Mouse (Mus musculus) cerebellum, adult 2 months (tissue): ENCODE results near the gene Nol9.

Source experiments
- CTCF ChIP-seq: fragments of 200-500 bp; IDR thresholded peaks from 2 replicates; pipeline ENCODE4 v1.5.1; 2011; ENCODE audit warnings: low read depth, mild to moderate bottlenecking, control low read depth, low read length, moderate library complexity, borderline replicate concordance; ENCODE audit not compliant: insufficient read depth
- POLR2A ChIP-seq: fragments of 200-500 bp; IDR thresholded peaks from 2 replicates; pipeline ENCODE4 v1.6.1; 2011; ENCODE audit warnings: low read length, control low read depth, borderline replicate concordance; ENCODE audit not compliant: insufficient read depth

GRCm38 (mm10) chr4:152074548-152074947 is 35.4 kb downstream of the Nol9 start:
- TF ChIP-seq CTCF: no peak
- TF ChIP-seq POLR2A: no peak
